Mouse (Mus musculus) right cerebral cortex, postnatal 10 days (tissue): ENCODE data around the gene Trim5.
"Not testable (repeated sequence)": the region's sequence is repeated elsewhere in the genome, so short reads cannot be mapped to it uniquely, and the experiment has no call there.

Experiments used
- DNase-seq, 2 experiments: peaks; one replicate each; pipeline ENCODE4 v3.0.0; 2021; ENCODE audit warnings: low spot score in 2 of 2

The Trim5 gene

GRCm38 (mm10) chr7:104287576-104288443, at the start of gene Trim5:
Trim5 (minus strand) TSS chr7:104288094.
- DNase-seq, result not testable (repeated sequence)

GRCm38 (mm10) chr7:104335547-104335946, 47.7 kb upstream of the Trim5 start:
- not testable (repeated sequence) for DNase-seq

GRCm38 (mm10) chr7:104329171-104329570, 41.3 kb upstream of the Trim5 start, which contains the start of gene Trim34b:
Trim34b (plus strand) TSS chr7:104329471.
- DNase-seq, result not testable (repeated sequence)

- no peak for DNase-seq
These were observed 34.1 kb upstream of the Trim5 start for GRCm38 (mm10) chr7:104322028-104322427.

DNA sequence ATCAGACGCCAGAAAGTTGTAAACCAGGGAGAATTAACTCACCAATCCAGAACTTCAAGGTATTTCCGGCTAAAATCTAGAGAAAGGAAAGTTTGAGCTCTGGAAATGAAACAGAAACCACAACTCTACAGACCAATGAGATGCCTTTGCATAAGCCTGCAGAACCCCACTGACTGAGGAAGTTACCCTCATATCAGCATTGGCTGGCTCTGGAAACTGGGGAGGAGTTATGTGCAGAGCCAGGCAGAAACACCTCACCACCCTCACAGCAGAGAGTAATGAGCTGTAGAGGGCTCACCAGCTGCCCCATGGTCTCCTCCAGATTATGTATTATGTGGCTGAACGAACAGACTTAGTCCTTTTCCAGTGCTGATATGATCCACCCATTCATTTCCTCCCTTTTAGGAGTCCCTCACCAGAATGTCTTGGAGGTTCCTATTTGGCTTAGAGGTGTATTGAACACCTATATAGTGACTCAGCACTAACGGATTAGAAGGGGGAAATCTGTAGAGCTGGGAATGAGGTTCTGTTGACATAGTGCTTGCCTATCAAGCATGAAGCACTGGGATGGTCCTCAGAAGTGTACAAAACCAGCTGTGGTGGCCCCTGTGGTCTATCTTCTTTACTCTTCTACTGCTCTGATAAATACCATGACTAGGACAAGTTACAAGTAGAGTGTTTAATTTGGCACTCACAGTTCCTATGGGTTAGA, 27.6 kb upstream of the Trim5 start, which contains the start of gene Trim12a:
Gene Trim12a, minus strand, starts transcription at position 98 of the 712 bp plus-strand sequence.
- not testable (repeated sequence) for DNase-seq

DNA sequence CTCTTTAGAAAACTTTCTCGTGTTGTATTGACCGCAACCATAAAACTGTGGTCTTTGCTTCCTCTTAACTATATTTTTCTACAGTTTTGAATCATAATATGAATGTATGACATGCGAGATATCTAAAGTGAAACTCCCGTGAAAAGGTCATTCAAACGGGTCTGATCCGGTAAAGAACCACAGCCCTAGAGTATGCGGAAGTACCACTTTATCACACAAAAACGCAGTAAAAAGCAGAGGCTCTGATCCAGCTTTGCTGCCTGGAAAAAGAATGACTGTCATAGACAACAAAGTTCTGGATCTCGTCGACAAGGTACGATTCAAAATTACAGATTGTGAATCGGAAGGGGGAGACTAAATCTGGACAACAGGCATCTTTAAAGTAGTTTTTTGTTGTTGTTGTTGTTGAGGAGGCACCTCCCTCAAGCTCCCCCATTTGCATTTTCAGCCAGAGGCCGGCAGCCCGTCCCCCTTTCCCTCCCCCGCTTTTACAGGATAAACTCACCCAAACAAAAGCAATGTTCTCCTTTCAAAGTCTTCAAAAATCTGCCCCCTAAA, 27.0 kb upstream of the Trim5 start:
- DNase-seq, result no peak

DNA sequence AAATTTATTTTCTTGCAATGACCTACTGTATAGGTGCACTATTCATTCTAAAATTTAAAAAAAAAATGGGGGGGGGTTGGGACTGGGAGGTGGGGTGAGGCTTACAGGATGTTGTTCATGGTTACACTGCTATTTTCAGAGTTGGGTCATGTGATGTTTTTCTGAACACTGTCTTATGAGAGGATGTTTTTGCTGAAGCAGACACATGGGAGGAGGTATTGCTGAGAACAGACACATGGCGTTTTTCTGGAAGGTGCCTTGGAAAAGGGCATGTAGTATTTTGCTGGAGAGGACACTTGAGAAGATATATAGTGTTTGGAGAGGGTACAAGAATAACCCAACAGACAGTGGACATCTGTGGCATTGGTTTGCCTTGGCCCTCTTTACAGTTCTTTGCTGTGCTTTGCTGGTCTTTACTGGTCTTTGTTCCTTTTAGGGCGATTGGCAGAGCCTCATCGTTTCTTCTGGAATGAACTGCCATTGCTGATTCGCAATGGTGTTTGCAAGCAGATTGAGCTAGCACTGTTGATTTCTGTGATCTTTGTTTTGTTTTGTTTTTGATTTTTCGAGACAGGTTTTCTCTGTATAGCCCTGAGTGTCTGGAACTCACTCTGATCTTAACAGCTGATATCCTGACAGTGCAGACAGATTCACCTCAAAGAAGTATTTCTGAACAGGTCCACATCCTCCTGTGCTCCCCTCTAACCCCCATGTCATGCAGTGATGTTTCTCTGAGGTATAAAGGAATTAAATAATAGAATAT, 3.9 kb upstream of the Trim5 start:
- DNase-seq, result no peak

- DNase-seq, result no peak
These were observed 2.7 kb upstream of the Trim5 start for GRCm38 (mm10) chr7:104290641-104291040.

DNA sequence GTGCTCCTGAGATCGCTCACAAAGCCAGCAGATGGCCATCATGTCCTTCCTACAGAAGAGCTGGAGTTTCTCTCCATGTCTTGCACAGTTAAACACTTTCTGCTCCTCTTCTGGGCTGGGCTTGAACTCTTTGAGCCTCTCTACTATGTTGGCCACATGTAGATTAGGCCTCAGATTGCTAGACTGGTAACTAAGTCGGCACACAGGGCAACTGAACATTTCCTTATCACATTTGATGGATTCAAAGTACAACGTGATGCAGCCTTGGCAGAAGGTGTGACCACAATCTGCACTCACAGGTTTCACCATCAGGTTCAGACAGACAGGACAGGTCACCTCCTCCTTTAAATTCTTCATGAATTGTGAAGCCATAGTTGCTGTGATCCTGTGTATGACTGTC, 8.5 kb downstream of the Trim5 start:
- not testable (repeated sequence) for DNase-seq

GRCm38 (mm10) chr7:104265335-104265734, 22.6 kb downstream of the Trim5 start:
- DNase-seq, result not testable (repeated sequence)

- DNase-seq, result not testable (repeated sequence)
These were observed 27.5 kb downstream of the Trim5 start for GRCm38 (mm10) chr7:104260380-104260779.

- DNase-seq, result peak; percentile 27 to 31
These were observed 43.4 kb downstream of the Trim5 start, which contains the start of gene Trim34a for GRCm38 (mm10) chr7:104244287-104245181. Trim34a (plus strand) TSS chr7:104244457.

DNA sequence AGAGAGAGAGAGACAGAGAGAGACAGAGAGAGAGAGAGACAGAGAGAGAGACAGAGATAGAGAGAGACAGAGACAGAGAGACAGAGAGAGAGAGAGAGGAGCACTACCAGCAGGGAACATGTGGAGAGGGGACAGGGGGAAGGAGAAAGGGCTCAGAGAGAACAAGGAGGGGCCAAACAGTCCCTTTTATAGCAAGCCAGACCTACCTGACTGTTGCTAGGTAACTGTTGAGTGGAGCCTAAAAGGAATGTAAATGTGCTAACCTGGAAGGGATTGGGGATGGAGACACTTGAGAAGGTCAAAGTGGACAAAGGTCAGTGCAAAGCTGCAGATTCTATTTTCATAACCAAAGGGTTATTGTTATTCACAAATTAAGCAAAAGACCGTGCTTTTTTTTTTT, 44.3 kb downstream of the Trim5 start:
- no peak for DNase-seq

- DNase-seq, result no peak
These were observed 47.0 kb downstream of the Trim5 start for GRCm38 (mm10) chr7:104240857-104241256.

DNA sequence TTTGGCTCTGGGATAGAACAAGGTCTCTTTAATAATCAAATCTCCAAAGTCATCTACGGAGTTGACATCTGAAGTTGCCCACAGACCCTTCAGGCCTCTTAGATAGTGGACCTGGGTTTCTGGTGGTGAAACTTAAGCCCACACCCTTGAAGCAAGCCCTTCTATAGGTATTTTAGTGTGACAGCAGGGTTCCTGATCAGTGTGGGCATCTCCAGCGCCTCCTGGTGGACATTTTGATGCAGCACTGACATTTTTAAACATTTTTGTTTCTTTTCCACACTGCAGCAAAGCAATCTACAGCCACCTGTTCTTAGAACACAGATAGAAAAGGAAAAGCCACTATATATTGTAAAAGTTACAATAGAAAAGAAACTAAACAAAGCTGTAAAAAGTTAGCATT, 56.7 kb downstream of the Trim5 start:
- DNase-seq, result no peak

- DNase-seq, result peak; percentile 32 to 53
These were observed 69.0 kb downstream of the Trim5 start, which contains the start of gene Trim6 for GRCm38 (mm10) chr7:104218701-104219569. Trim6 (plus strand) TSS chr7:104218793.

- DNase-seq, result no peak
These were observed 70.0 kb downstream of the Trim5 start for GRCm38 (mm10) chr7:104217881-104218280.

DNA sequence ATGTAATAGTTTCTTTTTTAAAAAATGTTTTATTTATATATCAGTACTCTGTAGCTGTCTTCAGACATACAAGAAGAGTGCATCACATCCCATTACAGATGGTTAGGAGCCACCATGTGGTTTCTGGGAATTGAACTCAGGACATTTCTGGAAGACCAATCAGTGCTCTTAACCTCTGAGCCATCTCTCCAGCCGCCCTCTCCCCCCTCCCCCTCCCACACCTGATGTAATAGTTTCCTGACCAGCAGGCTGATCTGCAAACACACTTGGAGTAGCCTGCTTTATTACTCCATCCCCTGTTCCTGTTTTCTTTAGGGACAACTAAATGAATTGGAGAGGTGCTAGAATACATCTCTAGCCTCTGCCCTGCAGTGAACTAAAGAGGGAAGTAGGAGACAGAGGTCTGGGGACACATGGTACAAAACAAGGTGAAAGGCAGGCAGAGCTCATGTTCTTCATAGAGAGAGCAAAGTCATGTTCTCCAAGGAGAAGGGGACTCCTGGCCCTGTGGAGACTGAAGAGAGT, 71.8 kb downstream of the Trim5 start:
- no peak for DNase-seq
